Mouse (Mus musculus) lung, postnatal 0 days (tissue): ENCODE results near the gene Hsp90ab1. TPM values are rescaled to one million over a fixed set of nuclear protein-coding genes. Genes with fewer than 3 reads are reported as not detected.

Experiments
- ATAC-seq: fragments of 200-750 bp; cut with Nextera tagmentation; 2 replicates; pipeline ENCODE4 v1.8.0; 2017; ENCODE audit warnings: moderate library complexity
- DNase-seq: peaks from one replicate; pipeline ENCODE4 v3.0.0-alpha.2; 2016; ENCODE audit warnings: low spot score
- H3K27ac ChIP-seq: fragments of 300-500 bp; sonication (generic); 2 replicates; pipeline ENCODE4 v1.5.1; 2014; ENCODE audit warnings: antibody characterized with exemption, mild to moderate bottlenecking, low read length, mixed read lengths
- H3K27me3 ChIP-seq: fragments of 300-500 bp; sonication (generic); replicated peaks from 2 replicates; pipeline ENCODE4 v1.6.1; 2014; ENCODE audit warnings: low read length, mixed read lengths; ENCODE audit not compliant: insufficient read depth
- H3K36me3 ChIP-seq: fragments of 300-500 bp; sonication (generic); 2 replicates; pipeline ENCODE4 v1.6.1; 2014; ENCODE audit warnings: low read length, mixed read lengths; ENCODE audit not compliant: insufficient read depth
- H3K4me1 ChIP-seq: fragments of 300-500 bp; sonication (generic); 2 replicates; pipeline ENCODE4 v1.6.1; 2014; ENCODE audit warnings: antibody characterized with exemption, low read depth, low read length, mixed read lengths; ENCODE audit not compliant: insufficient read depth
- H3K4me2 ChIP-seq: fragments of 300-500 bp; sonication (generic); replicated peaks from 2 replicates; pipeline ENCODE4 v1.6.1; 2014; ENCODE audit warnings: low read depth, mild to moderate bottlenecking, low read length, moderate library complexity, mixed read lengths
- H3K4me3 ChIP-seq: fragments of 300-500 bp; sonication (generic); 2 replicates; pipeline ENCODE4 v1.5.1; 2014; ENCODE audit warnings: low read depth, low read length
- H3K9ac ChIP-seq: fragments of 300-500 bp; sonication (generic); replicated peaks from 2 replicates; pipeline ENCODE4 v1.6.1; 2014; ENCODE audit warnings: low read depth, mild to moderate bottlenecking
- H3K9me3 ChIP-seq: fragments of 300-500 bp; sonication (generic); 2 replicates; pipeline ENCODE4 v1.6.1; 2016; ENCODE audit warnings: low read length, mixed read lengths
- CTCF ChIP-seq: IDR thresholded peaks from 2 replicates; pipeline ENCODE4 v1.5.1; 2016; ENCODE audit warnings: antibody characterized with exemption, mild to moderate bottlenecking
- EP300 ChIP-seq: IDR thresholded peaks from 2 replicates; pipeline ENCODE4 v1.6.1; 2016; ENCODE audit warnings: antibody characterized with exemption, mild to moderate bottlenecking, control low read depth
- WGBS: fragments of 180-500 bp; shearing (Covaris S2); extraction: QIAGEN DNeasy Blood & Tissue Kit; methylation state at CpG from one replicate; pipeline ENCODE4 v1.1.7; 2014; 5-methylcytosine and 5-hydroxymethylcytosine counted together
- polyA plus RNA-seq: library from polyadenylated mRNA; unstranded; fragments of >200 nt; fragmentation: Nextera tagmentation; extraction: Ambion mirVana; gene quantifications from 2 replicates; pipeline ENCODE4 v1.2.1, GENCODE M21; 2015

The Hsp90ab1 gene
- polyA plus RNA-seq, 1 experiment from 2014 or later = 607 TPM

DNA sequence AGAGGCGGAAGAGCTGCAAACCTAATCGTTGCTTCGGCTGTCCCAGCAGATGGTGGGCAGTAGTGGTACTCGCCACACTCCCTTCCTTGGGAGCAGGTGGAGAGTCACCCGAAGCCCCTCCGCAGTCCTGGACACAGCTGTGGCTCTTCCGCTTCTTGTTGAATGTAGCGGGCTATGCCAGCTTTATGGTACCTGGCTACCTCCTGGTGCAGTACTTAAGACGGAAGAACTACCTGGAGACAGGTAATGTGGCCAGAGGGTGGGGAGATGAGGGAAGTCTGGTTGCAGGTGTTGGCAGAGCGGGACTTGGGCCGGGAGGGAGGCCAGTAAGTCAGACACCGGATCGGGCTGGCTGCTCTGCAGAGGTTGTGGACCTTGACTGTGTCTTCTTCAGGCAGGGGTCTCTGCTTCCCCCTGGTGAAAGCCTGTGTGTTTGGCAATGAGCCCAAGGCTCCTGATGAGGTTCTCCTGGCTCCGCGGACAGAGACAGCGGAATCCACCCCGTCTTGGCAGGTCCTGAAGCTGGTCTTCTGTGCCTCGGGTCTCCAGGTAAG lies 8.5 kb downstream of the Hsp90ab1 start:
- Histone ChIP-seq H3K9ac (peak overlapping the region; percentile 86), H3K36me3 (peaks cover 27% of the 10 kb centered on the region), H3K4me3 (peak overlapping the region; percentile 82), H3K9me3 (no peaks in the 10 kb centered on the region), H3K27me3 (no peaks in the 10 kb centered on the region), H3K27ac (no peak overlapping the region), H3K4me2 (peak overlapping the region; percentile 99), H3K4me1 (peaks cover 8% of the 10 kb centered on the region; the same call in 1 of the 2 replicates)
- 8% methylated on average over 18 of the region's 18 CpGs for WGBS
- no peak for DNase-seq
- no peak for ATAC-seq
- no peak for TF ChIP-seq EP300
- no peak for TF ChIP-seq CTCF

DNA sequence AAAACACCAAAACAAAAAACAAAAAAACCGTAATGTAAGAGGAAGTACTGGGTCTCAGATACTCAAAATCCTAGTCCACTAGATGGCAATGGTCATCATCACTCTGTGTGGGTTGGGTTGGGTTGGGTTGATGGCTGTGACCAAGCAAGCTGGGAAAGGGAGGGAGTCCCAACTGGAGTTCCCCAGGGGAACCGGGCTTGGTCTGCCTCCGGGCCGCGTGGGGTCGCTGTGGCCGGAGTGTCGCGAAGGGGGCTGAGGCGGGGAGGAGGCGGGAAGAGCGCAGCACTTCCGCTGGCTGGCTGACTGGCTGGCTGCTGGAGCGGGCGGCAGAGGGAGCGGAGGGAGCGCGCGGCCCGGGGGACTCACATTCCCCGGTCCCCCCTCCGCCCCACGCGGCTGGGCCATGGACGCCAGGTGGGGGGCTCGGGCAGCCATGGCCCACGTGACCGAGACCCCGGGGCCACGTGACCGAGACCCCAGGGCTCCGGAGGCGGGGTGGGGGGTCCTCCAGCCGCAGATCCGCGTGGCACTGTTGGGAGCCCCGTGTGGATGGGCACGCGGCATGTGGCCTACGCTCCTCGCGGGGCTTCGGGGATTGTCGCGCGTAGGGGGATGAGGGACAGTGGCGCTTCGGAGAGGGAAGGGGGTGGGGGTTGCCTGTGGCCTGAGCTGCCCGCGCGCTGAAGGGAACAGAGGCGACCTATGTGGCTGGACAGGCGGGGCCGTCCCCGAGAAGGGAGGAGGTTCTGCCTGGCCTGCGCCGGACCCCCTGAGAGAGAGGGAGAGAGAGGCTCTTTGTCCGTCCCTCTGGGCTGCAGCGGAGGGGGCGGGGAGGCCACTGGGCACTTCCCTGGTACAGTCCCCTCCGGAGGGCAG lies 9.2 kb downstream of the Hsp90ab1 start, which contains the start of gene Slc35b2:
TSS of gene Slc35b2 (plus strand) at position 220 of the 876 bp plus-strand sequence.
- H3K36me3 ChIP-seq = peaks cover 20% of the 10 kb centered on the region
- H3K27me3 ChIP-seq = no peaks in the 10 kb centered on the region
- peak within 1 kb of the TSS; percentile 86 for H3K9ac ChIP-seq
- TF ChIP-seq EP300 (no peak), CTCF (peak; percentile 95)
- H3K4me3 ChIP-seq = peak within 1 kb of the TSS; percentile 82
- DNase-seq (peak; percentile 97), ATAC-seq (peak; percentile 96)
- peaks cover 8% of the 10 kb centered on the region; the same call in 1 of the 2 replicates for H3K4me1 ChIP-seq
- H3K27ac ChIP-seq = peak within 1 kb of the TSS; percentile 76
- peak within 1 kb of the TSS; percentile 99 for H3K4me2 ChIP-seq
- no peaks in the 10 kb centered on the region for H3K9me3 ChIP-seq
- under 1% methylated on average over 52 of the region's 61 CpGs for WGBS

DNA sequence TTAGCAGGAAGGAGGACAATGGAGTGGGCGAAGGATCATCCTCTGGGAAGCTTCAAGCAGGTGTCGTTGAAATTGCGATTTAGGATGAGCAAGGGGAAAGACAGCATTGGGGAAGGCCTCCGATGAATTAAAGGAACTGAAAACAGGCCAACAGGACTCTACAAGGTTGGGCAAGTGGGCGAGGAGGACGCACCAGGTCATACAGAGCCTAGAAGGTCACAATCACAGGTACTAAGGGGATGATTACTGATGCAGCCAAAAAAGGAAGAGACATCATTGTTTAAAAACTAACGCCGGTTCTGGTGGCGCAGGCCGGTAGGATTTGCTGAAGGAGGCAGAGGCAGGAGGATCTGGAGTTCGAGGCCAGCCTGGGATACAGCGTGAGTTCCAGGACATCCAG lies 9.9 kb downstream of the Hsp90ab1 start:
- Histone ChIP-seq H3K4me1 (peaks cover 8% of the 10 kb centered on the region; the same call in 1 of the 2 replicates), H3K4me2 (no peak overlapping the region), H3K9me3 (no peaks in the 10 kb centered on the region), H3K4me3 (no peak overlapping the region), H3K27me3 (no peaks in the 10 kb centered on the region), H3K9ac (no peak overlapping the region), H3K27ac (no peak overlapping the region), H3K36me3 (peaks cover 13% of the 10 kb centered on the region)
- DNase-seq = no peak
- WGBS = 72% methylated on average over 12 of the region's 12 CpGs
- no peak for TF ChIP-seq EP300
- TF ChIP-seq CTCF = no peak
- ATAC-seq = no peak

DNA sequence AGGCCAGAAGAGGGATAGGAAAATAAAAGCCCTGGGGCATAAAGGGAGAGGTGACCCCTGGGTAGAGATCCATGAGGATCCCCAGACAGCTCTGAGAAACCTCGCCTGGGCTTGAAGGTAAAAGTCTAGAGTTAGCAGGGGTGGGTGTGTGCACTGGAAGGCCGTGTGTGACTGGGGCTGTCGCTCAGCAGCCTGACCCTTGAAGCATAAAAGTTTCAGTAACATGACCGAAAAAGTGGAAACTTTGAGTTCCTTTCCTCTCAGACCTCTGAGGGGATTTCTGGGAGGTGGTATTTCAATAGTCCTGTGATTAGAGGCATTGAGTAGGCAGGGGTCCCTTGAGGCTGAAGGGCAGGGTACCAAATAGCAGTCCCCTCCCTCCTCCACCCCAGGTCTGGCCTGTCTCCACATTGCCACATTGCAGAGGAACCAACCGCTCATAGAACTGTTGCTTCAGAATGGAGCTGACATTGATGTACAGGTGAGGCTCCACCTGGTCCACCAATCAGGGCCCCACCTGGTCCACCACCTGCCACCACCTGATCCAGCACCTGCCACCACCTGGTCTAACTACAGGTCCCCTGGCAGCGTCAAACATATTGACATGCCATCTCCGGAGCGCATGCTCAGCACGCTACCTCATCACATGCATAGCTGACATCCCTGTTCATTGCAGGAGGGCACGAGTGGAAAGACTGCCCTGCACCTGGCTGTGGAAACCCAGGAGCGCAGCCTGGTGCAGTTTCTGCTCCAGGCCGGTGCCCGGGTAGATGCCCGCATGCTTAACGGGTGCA lies 13.1 kb downstream of the Hsp90ab1 start:
- 82% methylated on average over 15 of the region's 15 CpGs for WGBS
- Histone ChIP-seq H3K4me1 (peaks cover 15% of the 10 kb centered on the region), H3K4me3 (no peak overlapping the region), H3K4me2 (no peak overlapping the region), H3K9ac (no peak overlapping the region), H3K9me3 (no peaks in the 10 kb centered on the region), H3K27ac (no peak overlapping the region), H3K27me3 (no peaks in the 10 kb centered on the region), H3K36me3 (no peaks in the 10 kb centered on the region)
- TF ChIP-seq EP300 (no peak), CTCF (no peak)
- DNase-seq = no peak
- no peak for ATAC-seq

DNA sequence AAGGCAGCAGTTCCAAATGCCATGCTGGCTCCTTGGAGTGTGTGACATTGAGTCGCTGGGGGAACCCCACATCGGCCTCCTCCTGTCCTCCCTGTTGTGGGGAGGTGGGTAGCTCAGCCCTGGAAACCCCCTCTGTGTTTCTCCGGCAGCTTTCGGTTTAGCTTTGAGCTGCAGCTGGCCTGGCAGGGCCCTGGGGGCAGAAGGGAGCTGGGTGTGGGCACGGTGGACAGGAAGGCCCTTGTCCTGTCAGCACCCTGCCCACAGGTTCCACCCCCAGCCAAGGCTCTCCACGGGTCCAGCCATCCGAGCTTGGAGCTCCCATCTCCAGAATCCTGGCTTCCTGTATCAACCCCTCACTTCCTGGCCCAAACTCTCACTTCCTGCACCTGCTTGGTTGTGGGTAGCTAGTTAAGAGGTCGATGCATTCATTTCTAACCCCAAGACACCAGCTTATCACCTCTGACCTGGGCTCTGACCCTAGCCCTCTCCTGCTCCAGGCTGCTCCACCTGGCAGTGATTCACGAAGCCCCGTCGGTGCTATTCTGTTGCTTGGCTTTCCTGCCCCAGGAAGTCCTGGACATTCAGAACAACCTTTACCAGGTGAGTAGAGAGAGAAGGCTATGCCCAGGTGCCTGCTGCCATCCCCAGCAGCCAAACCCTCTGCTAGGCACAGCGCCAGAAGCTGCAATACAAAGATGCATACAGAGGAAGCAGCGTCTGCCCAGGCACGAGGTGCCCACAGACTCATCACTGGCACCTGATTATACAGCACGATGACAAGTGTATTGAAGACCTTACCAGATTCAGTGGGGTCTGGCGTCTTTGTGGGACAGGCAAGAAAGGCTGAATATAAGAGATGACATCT lies 14.8 kb downstream of the Hsp90ab1 start:
- 56% methylated on average over 16 of the region's 16 CpGs for WGBS
- Histone ChIP-seq H3K27me3 (no peaks in the 10 kb centered on the region), H3K4me3 (no peak overlapping the region), H3K36me3 (no peaks in the 10 kb centered on the region), H3K9ac (no peak overlapping the region), H3K4me2 (no peak overlapping the region), H3K27ac (no peak overlapping the region), H3K4me1 (peaks cover 9% of the 10 kb centered on the region), H3K9me3 (no peaks in the 10 kb centered on the region)
- TF ChIP-seq CTCF (no peak), EP300 (no peak)
- ATAC-seq (no peak), DNase-seq (no peak)
